Mouse (Mus musculus): ENCODE measurements at regions not wholly inside any gene's neighbourhood (a gene's known extent, or its start where the extent isn't known, plus 50 kb on each side); places are given as distances from the start of the nearest gene placed in this dataset.
A peak's percentile ranks its signal among the peaks of the same experiment; 100 is the strongest.

- ATAC-seq (replicated peaks; ENCODE audit: poor library complexity, severe bottlenecking): no peak
Measured at GRCm38 (mm10) chr7:71289702-71290101, 61.6 kb downstream of the Gm10295 start.

GRCm38 (mm10) chr7:71289266-71289665 lies 62.0 kb downstream of the Gm10295 start:
- no peak for ATAC-seq (replicated peaks; ENCODE audit: poor library complexity, severe bottlenecking)

- ATAC-seq (replicated peaks; ENCODE audit: poor library complexity, severe bottlenecking): no peak
Measured at GRCm38 (mm10) chr7:71287441-71287840, 63.8 kb downstream of the Gm10295 start.

GRCm38 (mm10) chr7:71284246-71284645 lies 67.0 kb downstream of the Gm10295 start:
- ATAC-seq (replicated peaks; ENCODE audit: poor library complexity, severe bottlenecking): no peak

GRCm38 (mm10) chr7:71283419-71283818 lies 67.9 kb downstream of the Gm10295 start:
- no peak for ATAC-seq (replicated peaks; ENCODE audit: poor library complexity, severe bottlenecking)

GRCm38 (mm10) chr7:71266101-71266500 lies 85.2 kb downstream of the Gm10295 start:
- no peak for ATAC-seq (replicated peaks; ENCODE audit: poor library complexity, severe bottlenecking)

- ATAC-seq (replicated peaks; ENCODE audit: poor library complexity, severe bottlenecking): no peak
Measured at GRCm38 (mm10) chr7:71264115-71264514, 87.2 kb downstream of the Gm10295 start.

GRCm38 (mm10) chr7:71249669-71250068 lies 101.6 kb downstream of the Gm10295 start:
- no peak for ATAC-seq (replicated peaks; ENCODE audit: poor library complexity, severe bottlenecking)

GRCm38 (mm10) chr7:71249216-71249615 lies 102.1 kb downstream of the Gm10295 start:
- ATAC-seq (replicated peaks; ENCODE audit: poor library complexity, severe bottlenecking): no peak

- no peak for ATAC-seq (replicated peaks; ENCODE audit: poor library complexity, severe bottlenecking)
Measured at GRCm38 (mm10) chr7:71247922-71248321, 103.4 kb downstream of the Gm10295 start.

- ATAC-seq (replicated peaks; ENCODE audit: poor library complexity, severe bottlenecking): peak; percentile 93
Measured at GRCm38 (mm10) chr7:71242379-71242911, 108.8 kb downstream of the Gm10295 start.

- ATAC-seq (replicated peaks; ENCODE audit: poor library complexity, severe bottlenecking): no peak
Measured at GRCm38 (mm10) chr7:71239207-71239606, 112.1 kb downstream of the Gm10295 start.

- no peak for ATAC-seq (replicated peaks; ENCODE audit: poor library complexity, severe bottlenecking)
Measured at GRCm38 (mm10) chr7:71236334-71236733, 115.0 kb downstream of the Gm10295 start.

- ATAC-seq (replicated peaks; ENCODE audit: poor library complexity, severe bottlenecking): no peak
Measured at GRCm38 (mm10) chr7:71234176-71234769, 117.0 kb downstream of the Gm10295 start.

GRCm38 (mm10) chr7:71232821-71233815 lies 118.2 kb downstream of the Gm10295 start:
- ATAC-seq (replicated peaks; ENCODE audit: poor library complexity, severe bottlenecking): no peak

- ATAC-seq (replicated peaks; ENCODE audit: poor library complexity, severe bottlenecking): no peak
Measured at GRCm38 (mm10) chr7:71230901-71231477, 120.3 kb downstream of the Gm10295 start.

GRCm38 (mm10) chr7:71229183-71229582 lies 122.1 kb downstream of the Gm10295 start:
- no peak for ATAC-seq (replicated peaks; ENCODE audit: poor library complexity, severe bottlenecking)

GRCm38 (mm10) chr7:71224320-71224865 lies 126.9 kb downstream of the Gm10295 start:
- no peak for ATAC-seq (replicated peaks; ENCODE audit: poor library complexity, severe bottlenecking)

GRCm38 (mm10) chr7:71223513-71224319 lies 127.6 kb downstream of the Gm10295 start:
- ATAC-seq (replicated peaks; ENCODE audit: poor library complexity, severe bottlenecking): no peak

GRCm38 (mm10) chr7:71217344-71217743 lies 133.9 kb downstream of the Gm10295 start:
- ATAC-seq (replicated peaks; ENCODE audit: poor library complexity, severe bottlenecking): no peak

Measured in granulocyte monocyte progenitor cell, adult 5-6 weeks (primary cell).